Mouse (Mus musculus) embryonic facial prominence, embryonic 11.5 days (tissue): ENCODE measurements around the gene Grap. TPM values are rescaled to one million over a fixed set of nuclear protein-coding genes. Genes with fewer than 3 reads are reported as not detected.

ENCODE experiments used
- ATAC-seq: fragments of 200-750 bp; cut with Nextera tagmentation; replicated peaks from 2 replicates; pipeline ENCODE4 v1.8.0; 2017; ENCODE audit warnings: low read depth; ENCODE audit not compliant: insufficient number of reproducible peaks, low FRiP score, low TSS enrichment
- DNase-seq: peaks from one replicate; pipeline ENCODE4 v3.0.0-alpha.2; 2015; ENCODE audit warnings: low spot score
- H3K27ac ChIP-seq: fragments of 300-500 bp; sonication (generic); replicated peaks from 2 replicates; pipeline ENCODE4 v1.5.1; 2014; ENCODE audit warnings: mild to moderate bottlenecking, low read depth, low read length, control low read depth
- H3K27me3 ChIP-seq: fragments of 300-500 bp; sonication (generic); 2 replicates; pipeline ENCODE4 v1.6.1; 2014; ENCODE audit warnings: mild to moderate bottlenecking, low read length, moderate library complexity, mixed read lengths; ENCODE audit not compliant: control insufficient read depth, insufficient read depth
- H3K36me3 ChIP-seq: fragments of 300-500 bp; sonication (generic); replicated peaks from 2 replicates; pipeline ENCODE4 v1.6.1; 2014; ENCODE audit warnings: low read depth, mild to moderate bottlenecking, low read length, moderate library complexity, mixed read lengths; ENCODE audit not compliant: control insufficient read depth, insufficient read depth
- H3K4me1 ChIP-seq: fragments of 300-500 bp; sonication (generic); 2 replicates; pipeline ENCODE4 v1.6.1; 2014; ENCODE audit warnings: low read length, mixed read lengths; ENCODE audit not compliant: control insufficient read depth, insufficient read depth
- H3K4me2 ChIP-seq: fragments of 300-500 bp; sonication (generic); 2 replicates; pipeline ENCODE4 v1.6.1; 2014; ENCODE audit warnings: low read depth, mild to moderate bottlenecking, control low read depth, low read length, moderate library complexity
- H3K4me3 ChIP-seq: fragments of 300-500 bp; sonication (generic); 2 replicates; pipeline ENCODE4 v1.5.1; 2014; ENCODE audit warnings: low read depth, low read length, control low read depth
- H3K9ac ChIP-seq: fragments of 300-500 bp; sonication (generic); replicated peaks from 2 replicates; pipeline ENCODE4 v1.6.1; 2014; ENCODE audit warnings: mild to moderate bottlenecking, control low read depth, low read length
- H3K9me3 ChIP-seq: fragments of 300-500 bp; sonication (generic); replicated peaks from 2 replicates; pipeline ENCODE4 v1.6.1; 2016; ENCODE audit warnings: mild to moderate bottlenecking, low read length, inconsistent platforms, mixed read lengths; ENCODE audit not compliant: control insufficient read depth
- WGBS: fragments of 180-500 bp; shearing (Covaris S2); extraction: QIAGEN DNeasy Blood & Tissue Kit; methylation state at CpG from one replicate; pipeline ENCODE4 v1.1.7; 2014; 5-methylcytosine and 5-hydroxymethylcytosine counted together
- polyA plus RNA-seq: library from polyadenylated mRNA; unstranded; fragments of >200 nt; fragmentation: Nextera tagmentation; extraction: Ambion mirVana; gene quantifications from 2 replicates; pipeline ENCODE4 v1.2.1, GENCODE M21; 2014

Grap gene
- 3.4 and 4.8 TPM in 2 replicates for polyA plus RNA-seq

DNA sequence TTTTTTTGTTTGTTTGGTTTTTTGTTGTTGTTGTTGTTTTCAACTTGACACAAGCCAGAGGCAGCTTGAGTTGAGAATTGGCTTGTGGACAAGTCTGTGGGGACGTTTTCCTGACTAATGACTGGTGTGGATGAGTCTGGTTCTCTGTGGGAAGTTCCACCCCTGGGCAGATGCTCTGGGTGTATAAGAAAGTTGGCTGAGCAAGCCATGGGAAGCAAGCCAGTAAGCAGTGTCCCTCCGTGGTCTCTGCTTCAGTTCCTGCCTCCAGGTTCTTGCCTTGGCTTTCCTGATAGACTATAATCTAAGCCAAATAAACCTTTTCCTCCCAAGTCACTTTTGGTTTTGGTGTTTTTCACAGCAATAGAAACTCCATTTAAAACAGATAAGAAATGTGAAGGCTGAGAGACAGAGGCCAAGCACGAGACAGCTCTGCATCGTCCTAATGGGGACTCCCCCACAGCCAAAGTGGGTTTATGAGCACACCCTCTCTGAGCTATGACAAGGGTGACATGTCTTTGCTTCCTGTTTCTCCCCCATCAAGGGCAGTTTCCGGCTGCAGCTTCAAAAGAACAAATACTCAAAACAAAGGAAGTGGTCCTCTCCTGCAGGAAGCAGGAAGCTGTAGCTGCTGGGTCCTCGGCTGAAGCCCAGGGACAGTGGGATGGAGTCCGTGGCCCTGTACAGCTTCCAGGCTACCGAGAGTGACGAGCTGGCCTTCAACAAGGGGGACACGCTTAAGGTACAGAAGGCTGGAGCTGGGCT lies at the start of gene Grap:
TSS of gene Grap (plus strand) at position 580 of the 762 bp plus-strand sequence.
- Histone ChIP-seq H3K4me3 (no peak within 1 kb of the TSS), H3K36me3 (no peaks in the 10 kb centered on the region), H3K27me3 (no peaks in the 10 kb centered on the region), H3K27ac (no peak within 1 kb of the TSS), H3K4me1 (no peaks in the 10 kb centered on the region), H3K4me2 (no peak within 1 kb of the TSS), H3K9ac (no peak within 1 kb of the TSS), H3K9me3 (no peaks in the 10 kb centered on the region)
- DNase-seq (no peak), ATAC-seq (no peak)
- WGBS: 70% methylated on average over 10 of the region's 10 CpGs

DNA sequence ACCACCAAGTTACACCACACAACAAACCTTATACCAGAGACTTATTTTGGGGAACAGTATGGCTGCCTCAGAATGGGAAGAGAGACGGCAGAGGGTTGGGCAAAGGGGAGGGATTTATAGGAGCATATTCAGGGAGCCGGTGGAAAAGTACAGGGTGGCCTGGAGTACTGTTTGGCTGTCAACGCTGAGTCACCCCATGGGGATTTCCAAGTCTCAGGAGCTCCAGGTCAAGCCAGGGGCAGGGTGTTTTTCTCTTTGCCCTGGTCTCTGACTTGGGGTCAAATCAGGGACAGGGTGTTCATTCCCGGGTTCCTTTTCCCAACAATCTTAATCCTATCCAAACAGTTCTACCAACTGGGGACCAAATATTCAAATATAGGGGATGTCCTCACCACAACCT lies 45.0 kb upstream of the Grap start:
- Histone ChIP-seq H3K9ac (no peak overlapping the region), H3K27ac (no peak overlapping the region), H3K4me1 (no peaks in the 10 kb centered on the region), H3K36me3 (no peaks in the 10 kb centered on the region), H3K4me3 (no peak overlapping the region), H3K4me2 (no peak overlapping the region), H3K9me3 (no peaks in the 10 kb centered on the region), H3K27me3 (no peaks in the 10 kb centered on the region)
- 78% methylated on average over 4 of the region's 4 CpGs for WGBS
- no peak for DNase-seq
- no peak for ATAC-seq

DNA sequence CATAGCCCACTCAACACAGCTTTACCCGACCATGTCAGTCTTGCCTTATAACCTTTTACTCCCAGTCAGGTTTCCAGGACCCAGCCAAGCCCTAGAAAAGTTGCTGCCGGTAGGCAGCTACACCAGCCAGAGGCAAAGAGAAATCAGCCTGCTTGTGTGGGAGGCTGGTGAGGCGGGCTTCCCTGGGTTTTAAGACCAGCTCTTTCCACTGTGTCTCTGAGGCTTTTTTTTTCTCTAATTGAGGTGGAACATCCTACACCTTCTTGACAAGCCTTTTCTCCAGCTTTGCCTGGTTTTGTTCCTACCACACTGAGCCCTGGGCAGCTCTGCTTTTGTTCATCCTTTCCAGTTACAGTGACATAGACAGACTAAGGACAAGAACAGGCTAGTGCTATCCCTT lies 41.9 kb upstream of the Grap start:
- H3K4me2 ChIP-seq: no peak overlapping the region
- H3K9me3 ChIP-seq: no peaks in the 10 kb centered on the region
- H3K27me3 ChIP-seq: no peaks in the 10 kb centered on the region
- no peak overlapping the region for H3K4me3 ChIP-seq
- H3K36me3 ChIP-seq: no peaks in the 10 kb centered on the region
- H3K4me1 ChIP-seq: no peaks in the 10 kb centered on the region
- H3K9ac ChIP-seq: no peak overlapping the region
- H3K27ac ChIP-seq: no peak overlapping the region
- WGBS: 82% methylated on average over 3 of the region's 3 CpGs
- ATAC-seq (no peak), DNase-seq (no peak)

DNA sequence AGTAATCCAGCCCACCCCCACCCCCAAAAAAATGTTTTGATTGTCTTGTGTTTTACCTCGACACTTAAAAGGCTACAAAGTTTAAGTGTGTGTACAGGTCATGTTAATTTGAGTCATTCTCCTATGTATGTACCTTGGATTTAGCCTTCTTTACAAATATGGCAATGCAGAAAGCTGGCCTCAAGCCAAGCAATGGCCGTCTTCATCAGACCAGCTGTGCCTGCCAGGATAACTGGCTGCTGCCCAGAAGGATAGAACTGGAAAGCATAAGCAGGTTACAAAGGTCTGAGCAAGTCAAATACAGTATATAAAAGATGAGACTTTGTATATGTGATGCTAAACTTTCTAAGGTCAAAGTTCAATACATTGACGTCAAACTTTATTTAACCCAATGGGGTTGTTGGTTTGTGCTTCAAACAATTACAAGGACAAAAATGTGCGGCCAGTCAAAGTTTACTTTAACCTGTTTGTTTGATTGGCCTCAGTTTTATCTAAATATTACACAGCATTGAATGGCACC lies 40.9 kb upstream of the Grap start:
- 86% methylated on average over 4 of the region's 4 CpGs for whole genome bisulfite sequencing

DNA sequence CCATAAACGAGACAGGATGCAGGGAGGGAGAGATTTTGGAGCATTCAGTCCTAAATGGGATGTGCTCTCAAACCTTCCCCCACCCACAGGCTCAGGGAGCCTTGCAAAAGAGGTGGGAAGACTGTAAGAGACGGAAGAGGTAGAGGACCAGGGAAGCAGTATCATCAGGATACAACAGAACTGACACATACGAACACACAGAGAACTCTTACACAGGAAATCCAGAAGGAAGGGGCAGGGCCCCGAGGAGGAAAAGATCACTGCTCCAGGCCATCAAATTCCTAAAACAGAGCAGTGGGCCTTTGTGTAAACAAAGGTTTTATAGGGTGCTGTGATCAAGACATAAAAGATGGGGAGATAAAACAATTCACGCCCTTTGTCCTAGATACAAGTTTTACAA lies 38.7 kb upstream of the Grap start:
- WGBS: 58% methylated on average over 5 of the region's 5 CpGs
- Histone ChIP-seq H3K4me1 (no peaks in the 10 kb centered on the region), H3K9ac (no peak overlapping the region), H3K36me3 (no peaks in the 10 kb centered on the region), H3K27ac (no peak overlapping the region), H3K4me2 (no peak overlapping the region), H3K4me3 (no peak overlapping the region), H3K9me3 (no peaks in the 10 kb centered on the region), H3K27me3 (no peaks in the 10 kb centered on the region)
- ATAC-seq (no peak), DNase-seq (no peak)

More for the DNA sequence above, 40.9 kb upstream of the Grap start:
- H3K27me3 ChIP-seq: no peaks in the 10 kb centered on the region
- no peak overlapping the region for H3K4me3 ChIP-seq
- H3K27ac ChIP-seq: no peak overlapping the region
- DNase-seq (no peak), ATAC-seq (no peak)
- H3K4me2 ChIP-seq: no peak overlapping the region
- H3K9ac ChIP-seq: no peak overlapping the region
- H3K9me3 ChIP-seq: no peaks in the 10 kb centered on the region
- H3K36me3 ChIP-seq: no peaks in the 10 kb centered on the region
- no peaks in the 10 kb centered on the region for H3K4me1 ChIP-seq

DNA sequence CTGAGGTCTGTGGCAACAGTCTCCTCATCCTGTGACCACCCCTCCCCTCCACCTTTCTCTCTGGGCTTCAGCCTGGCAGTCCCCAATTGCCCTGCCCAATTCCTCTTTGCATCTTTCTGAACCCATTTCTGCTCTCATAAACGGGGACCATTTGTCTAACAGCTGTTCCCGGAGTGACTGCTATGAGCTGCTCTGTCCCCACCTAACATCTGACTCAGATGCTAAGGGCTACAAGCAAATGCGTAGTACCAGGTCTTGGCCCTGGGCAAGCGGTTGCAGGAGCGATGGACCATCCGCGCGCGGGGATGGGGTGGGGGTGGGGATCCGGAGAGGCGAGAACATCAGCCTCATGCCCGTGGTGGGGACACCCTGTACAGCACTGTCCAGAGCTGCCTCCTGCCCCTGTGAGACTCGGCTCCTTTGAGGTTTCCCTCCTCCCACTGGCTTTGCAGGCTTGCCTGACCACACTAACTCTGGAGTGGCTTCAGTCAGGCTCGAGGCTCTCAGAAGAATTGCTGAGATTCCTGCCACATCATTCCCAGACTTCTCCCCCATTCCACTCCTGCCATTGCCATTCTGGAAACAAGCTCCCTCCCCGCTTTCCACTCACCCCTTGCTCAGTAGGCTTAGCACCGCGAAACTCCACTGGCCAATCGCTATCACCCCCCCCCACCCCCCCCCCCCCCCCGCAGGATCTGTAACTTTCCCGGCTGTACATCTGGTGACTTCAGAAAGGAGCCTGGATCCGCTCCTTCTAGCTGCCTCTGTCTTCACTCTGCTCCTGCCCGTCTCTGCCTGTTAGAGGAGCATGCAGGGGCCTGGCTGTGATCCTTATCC lies 37.2 kb upstream of the Grap start:
- peak; percentile 44 for DNase-seq
- H3K9me3 ChIP-seq: no peaks in the 10 kb centered on the region
- peak overlapping the region; percentile 42 for H3K4me2 ChIP-seq
- no peak overlapping the region for H3K27ac ChIP-seq
- 0 out of 2 replicates have a peak, but pooled peaks have one; percentile 40 for ATAC-seq
- no peaks in the 10 kb centered on the region for H3K27me3 ChIP-seq
- WGBS: 8% methylated on average over 20 of the region's 22 CpGs
- H3K4me1 ChIP-seq: no peaks in the 10 kb centered on the region
- no peaks in the 10 kb centered on the region for H3K36me3 ChIP-seq
- H3K9ac ChIP-seq: peak overlapping the region; percentile 55
- no peak overlapping the region for H3K4me3 ChIP-seq

DNA sequence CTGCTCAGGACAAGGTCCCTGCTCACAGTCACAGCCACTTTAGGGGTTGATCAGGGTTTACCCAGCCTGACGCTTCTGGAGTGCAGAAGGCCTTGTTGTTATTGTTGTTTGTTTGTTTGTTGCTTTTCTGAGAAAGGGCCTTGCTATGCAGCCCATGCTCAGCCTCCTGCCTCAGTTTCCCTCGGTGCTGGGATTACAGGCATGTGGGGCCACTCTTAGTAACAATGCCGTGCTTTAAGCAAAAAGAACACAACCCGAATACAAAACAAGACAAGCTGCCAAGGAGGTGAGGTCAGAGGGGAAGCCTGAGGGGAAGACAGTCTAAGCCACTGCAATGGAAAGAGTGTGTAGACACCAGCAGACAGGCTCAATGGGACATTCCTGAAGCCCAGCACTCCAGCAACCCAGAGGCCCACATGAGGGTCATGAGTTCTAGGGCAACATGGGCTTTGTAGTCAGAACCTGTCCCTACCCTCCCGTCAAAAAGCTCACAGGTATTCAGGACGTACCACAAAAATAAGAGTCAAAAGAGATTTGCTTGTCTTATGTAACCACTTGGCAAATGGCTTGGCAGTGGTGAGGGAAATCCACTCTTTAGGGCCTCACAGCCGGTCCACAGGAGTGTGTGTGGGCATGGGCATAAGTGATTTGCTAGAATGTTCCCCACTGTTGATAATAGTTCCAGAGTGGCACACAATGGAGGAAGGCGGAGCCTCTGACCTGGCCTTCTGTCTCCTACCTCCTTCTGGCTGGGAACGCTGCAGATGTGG lies 36.4 kb upstream of the Grap start:
- no peak overlapping the region for H3K27ac ChIP-seq
- ATAC-seq: no peak
- H3K27me3 ChIP-seq: no peaks in the 10 kb centered on the region
- H3K9ac ChIP-seq: peak overlapping the region; percentile 39; the same call in 1 of the 2 replicates
- H3K9me3 ChIP-seq: no peaks in the 10 kb centered on the region
- no peaks in the 10 kb centered on the region for H3K4me1 ChIP-seq
- H3K4me2 ChIP-seq: peak overlapping the region; percentile 23; the same call in 1 of the 2 replicates
- no peak overlapping the region for H3K4me3 ChIP-seq
- DNase-seq: no peak
- 62% methylated on average over 9 of the region's 9 CpGs for WGBS
- no peaks in the 10 kb centered on the region for H3K36me3 ChIP-seq
